Mouse (Mus musculus) C2C12 (cell line): ENCODE measurements around the gene Efhd2.

Experiments
- CTCF ChIP-seq: IDR thresholded peaks from one replicate; pipeline ENCODE4 v1.5.1; 2011; ENCODE audit not compliant: control insufficient read depth, insufficient read depth, insufficient read length
- MAX ChIP-seq: IDR thresholded peaks from one replicate; pipeline ENCODE4 v1.6.1; 2011; ENCODE audit warnings: mild to moderate bottlenecking, control low read depth
- MYOD1 ChIP-seq: IDR thresholded peaks from one replicate; pipeline ENCODE4 v1.6.1; 2011; ENCODE audit warnings: low read depth; ENCODE audit not compliant: control insufficient read depth, insufficient read length
- USF1 ChIP-seq: IDR thresholded peaks from one replicate; pipeline ENCODE4 v1.6.1; 2011; ENCODE audit warnings: low read depth, mild to moderate bottlenecking, control low read depth, moderate library complexity

GRCm38 (mm10) chr4:141886385-141886968 is 11.8 kb upstream of the Efhd2 start:
- no peak for TF ChIP-seq MAX
- no peak for TF ChIP-seq MYOD1
- no peak for TF ChIP-seq CTCF
- no peak for TF ChIP-seq USF1
